Mouse (Mus musculus) activated CD4-positive, CD25-positive, alpha-beta regulatory T cell, adult 4 months (primary cell): ENCODE measurements around the gene Pard3. TPM values are rescaled to one million over a fixed set of nuclear protein-coding genes. Genes with fewer than 3 reads are reported as not detected.

ENCODE experiments used
- ATAC-seq: one replicate; pipeline ENCODE4 v1.8.0; 2017
- polyA plus RNA-seq, 2 experiments: library from polyadenylated mRNA; unstranded; fragments of 100-300 nt; shearing (Covaris generic); gene quantifications; one replicate each; pipeline ENCODE4 v1.2.1; 2017

Gene Pard3
- polyA plus RNA-seq, 2 experiments from 2014 or later = 0.13 to 0.61 TPM

GRCm38 (mm10) chr8:127087434-127087833 lies 23.7 kb downstream of the Pard3 start:
- no peak for ATAC-seq

GRCm38 (mm10) chr8:127088372-127088771 lies 24.7 kb downstream of the Pard3 start:
- ATAC-seq = no peak

GRCm38 (mm10) chr8:127089021-127089420 lies 25.3 kb downstream of the Pard3 start:
- no peak for ATAC-seq

GRCm38 (mm10) chr8:127090435-127090834 lies 26.7 kb downstream of the Pard3 start:
- ATAC-seq = no peak

GRCm38 (mm10) chr8:127091936-127092335 lies 28.2 kb downstream of the Pard3 start:
- no peak for ATAC-seq

GRCm38 (mm10) chr8:127092383-127093112 lies 28.9 kb downstream of the Pard3 start:
- ATAC-seq = no peak

- no peak for ATAC-seq
Measured at GRCm38 (mm10) chr8:127093113-127093426, 29.4 kb downstream of the Pard3 start.

- ATAC-seq = no peak
Measured at GRCm38 (mm10) chr8:127095763-127096162, 32.1 kb downstream of the Pard3 start.

- ATAC-seq = no peak
Measured at GRCm38 (mm10) chr8:127099439-127100090, 35.9 kb downstream of the Pard3 start.

- no peak for ATAC-seq
Measured at GRCm38 (mm10) chr8:127103256-127103655, 39.6 kb downstream of the Pard3 start.

GRCm38 (mm10) chr8:127104616-127105015 lies 40.9 kb downstream of the Pard3 start:
- ATAC-seq = no peak

- no peak for ATAC-seq
Measured at GRCm38 (mm10) chr8:127107928-127108327, 44.2 kb downstream of the Pard3 start.

GRCm38 (mm10) chr8:127113209-127113608 lies 49.5 kb downstream of the Pard3 start:
- ATAC-seq = no peak

- no peak for ATAC-seq
Measured at GRCm38 (mm10) chr8:127115837-127116236, 52.1 kb downstream of the Pard3 start.

GRCm38 (mm10) chr8:127118373-127118861 lies 54.7 kb downstream of the Pard3 start:
- no peak for ATAC-seq

GRCm38 (mm10) chr8:127123391-127123790 lies 59.7 kb downstream of the Pard3 start:
- no peak for ATAC-seq

- ATAC-seq = no peak
Measured at GRCm38 (mm10) chr8:127124795-127125194, 61.1 kb downstream of the Pard3 start.

- ATAC-seq = no peak
Measured at GRCm38 (mm10) chr8:127125686-127126683, 62.3 kb downstream of the Pard3 start.

GRCm38 (mm10) chr8:127128781-127129396 lies 65.2 kb downstream of the Pard3 start:
- ATAC-seq = no peak

GRCm38 (mm10) chr8:127134327-127134726 lies 70.6 kb downstream of the Pard3 start:
- ATAC-seq = no peak

GRCm38 (mm10) chr8:127136201-127136600 lies 72.5 kb downstream of the Pard3 start:
- no peak for ATAC-seq

GRCm38 (mm10) chr8:127136781-127137180 lies 73.1 kb downstream of the Pard3 start:
- ATAC-seq = no peak

- ATAC-seq = no peak
Measured at GRCm38 (mm10) chr8:127139154-127139553, 75.5 kb downstream of the Pard3 start.
